Mouse (Mus musculus) thymus, postnatal 0 days (tissue): ENCODE measurements around the gene Epha6. TPM values are rescaled to one million over a fixed set of nuclear protein-coding genes. Genes with fewer than 3 reads are reported as not detected.

ENCODE experiments used
- DNase-seq: peaks from one replicate; pipeline ENCODE4 v3.0.0-alpha.2; 2015; ENCODE audit warnings: low spot score
- polyA plus RNA-seq: library from polyadenylated mRNA; unstranded; fragments of >200 nt; fragmentation: Nextera tagmentation; extraction: Ambion mirVana; gene quantifications from 2 replicates; pipeline ENCODE4 v1.2.1, GENCODE M21; 2015

The Epha6 gene
- 0.08 TPM in 2 replicates for polyA plus RNA-seq

- DNase-seq: no peak
Observed at GRCm38 (mm10) chr16:60605061-60605831, at the start of gene Epha6. TSS of gene Epha6 (minus strand) at chr16:60605531.

- no peak for DNase-seq
Observed at GRCm38 (mm10) chr16:60651716-60652115, 46.4 kb upstream of the Epha6 start.

- no peak for DNase-seq
Observed at GRCm38 (mm10) chr16:60628091-60628490, 22.8 kb upstream of the Epha6 start.

GRCm38 (mm10) chr16:60605832-60606583 lies 677 bp upstream of the Epha6 start:
- DNase-seq: no peak

- no peak for DNase-seq
Observed at GRCm38 (mm10) chr16:60604613-60605012, 718 bp downstream of the Epha6 start.

- DNase-seq: no peak
Observed at GRCm38 (mm10) chr16:60585322-60585721, 20.0 kb downstream of the Epha6 start.

GRCm38 (mm10) chr16:60584695-60585094 lies 20.6 kb downstream of the Epha6 start:
- DNase-seq: no peak

GRCm38 (mm10) chr16:60570546-60570945 lies 34.8 kb downstream of the Epha6 start:
- no peak for DNase-seq

- DNase-seq: no peak
Observed at GRCm38 (mm10) chr16:60544385-60544784, 60.9 kb downstream of the Epha6 start.

- no peak for DNase-seq
Observed at GRCm38 (mm10) chr16:60538233-60538632, 67.1 kb downstream of the Epha6 start.

- DNase-seq: no peak
Observed at GRCm38 (mm10) chr16:60509707-60510106, 95.6 kb downstream of the Epha6 start.

GRCm38 (mm10) chr16:60499567-60499966 lies 105.8 kb downstream of the Epha6 start:
- DNase-seq: no peak

- no peak for DNase-seq
Observed at GRCm38 (mm10) chr16:60475776-60476175, 129.6 kb downstream of the Epha6 start.

- no peak for DNase-seq
Observed at GRCm38 (mm10) chr16:60468200-60468785, 137.0 kb downstream of the Epha6 start.

- DNase-seq: no peak
Observed at GRCm38 (mm10) chr16:60435283-60435682, 170.0 kb downstream of the Epha6 start.

GRCm38 (mm10) chr16:60434241-60434640 lies 171.1 kb downstream of the Epha6 start:
- DNase-seq: no peak

- DNase-seq: no peak
Observed at GRCm38 (mm10) chr16:60395306-60395705, 210.0 kb downstream of the Epha6 start.

GRCm38 (mm10) chr16:60392961-60393360 lies 212.4 kb downstream of the Epha6 start:
- no peak for DNase-seq

GRCm38 (mm10) chr16:60375147-60375546 lies 230.2 kb downstream of the Epha6 start:
- DNase-seq: no peak

- no peak for DNase-seq
Observed at GRCm38 (mm10) chr16:60283963-60284362, 321.4 kb downstream of the Epha6 start.

GRCm38 (mm10) chr16:60274109-60274508 lies 331.2 kb downstream of the Epha6 start:
- DNase-seq: no peak
